Mouse (Mus musculus) gastrocnemius, postnatal 25 days (tissue): ENCODE measurements around the gene Dst. TPM values are rescaled to one million over a fixed set of nuclear protein-coding genes. Genes with fewer than 3 reads are reported as not detected.

Experiments
- DNase-seq: peaks from one replicate; pipeline ENCODE4 v3.0.0; 2022
- total RNA-seq, 2 experiments: library from RNA; stranded (reverse); gene quantifications; 1 replicate in 1 of 2; 2 replicates in 1 of 2; pipeline ENCODE4 v1.2.3; 2021

Dst gene
- total RNA-seq, 2 experiments from 2014 or later = 184 to 215 TPM

DNA sequence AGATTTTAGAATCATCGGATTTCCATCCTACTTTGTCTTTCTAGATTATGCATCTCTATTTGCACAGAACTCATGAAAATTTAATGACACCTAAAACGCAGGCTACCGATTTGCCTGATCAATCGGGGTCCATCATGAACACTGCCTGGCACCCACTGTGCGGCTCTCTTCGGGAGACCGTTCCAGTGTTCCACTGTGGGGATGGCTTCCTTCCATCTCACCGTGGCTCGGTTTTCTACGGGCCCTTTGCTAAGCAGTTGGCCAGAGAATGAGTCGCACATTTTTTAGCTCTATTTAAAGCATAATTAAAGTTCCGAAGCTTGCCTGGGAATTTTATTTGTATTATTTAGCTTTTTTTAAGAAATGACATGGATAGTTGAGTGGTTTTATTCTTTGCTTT lies 72.4 kb downstream of the Dst start:
- no peak for DNase-seq

DNA sequence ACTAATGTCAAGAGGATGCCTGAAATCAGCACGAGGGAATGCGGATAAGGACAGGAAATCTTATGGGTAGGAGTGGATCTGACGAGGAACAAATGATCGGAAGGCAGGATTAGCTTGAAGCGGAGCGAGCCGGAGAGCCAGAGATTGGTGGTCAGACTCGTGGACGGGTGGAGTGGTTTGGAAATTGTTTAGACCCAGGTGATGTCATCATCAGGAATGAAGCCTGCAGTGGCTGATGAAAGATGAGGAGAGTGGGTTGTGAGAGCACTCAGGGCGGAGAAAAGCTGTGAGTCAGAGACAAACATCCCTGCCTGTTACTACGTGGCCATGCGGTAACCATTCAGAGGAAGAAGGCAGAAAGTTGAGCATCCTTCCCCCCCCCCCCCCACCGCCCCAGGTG lies 81.6 kb downstream of the Dst start:
- DNase-seq = no peak

DNA sequence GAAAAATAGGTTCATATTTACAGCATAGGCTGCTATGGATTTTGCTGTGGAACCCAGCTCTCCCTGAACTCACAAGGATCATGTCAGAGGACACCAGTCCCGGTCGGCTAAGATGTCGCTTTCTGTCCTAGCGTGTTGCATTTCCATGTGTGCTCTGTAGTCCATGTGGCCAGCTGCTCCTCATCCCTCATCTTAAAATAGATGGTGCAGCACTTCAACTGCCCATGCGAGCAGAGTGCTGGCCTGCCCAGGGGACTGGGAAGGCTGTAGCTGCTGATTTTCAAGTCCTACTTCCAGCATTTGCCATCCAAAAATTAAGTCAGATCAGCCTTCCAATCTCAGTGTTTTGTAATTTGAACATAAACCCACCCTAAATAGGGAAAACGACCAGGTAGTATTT lies 83.0 kb downstream of the Dst start:
- no peak for DNase-seq

DNA sequence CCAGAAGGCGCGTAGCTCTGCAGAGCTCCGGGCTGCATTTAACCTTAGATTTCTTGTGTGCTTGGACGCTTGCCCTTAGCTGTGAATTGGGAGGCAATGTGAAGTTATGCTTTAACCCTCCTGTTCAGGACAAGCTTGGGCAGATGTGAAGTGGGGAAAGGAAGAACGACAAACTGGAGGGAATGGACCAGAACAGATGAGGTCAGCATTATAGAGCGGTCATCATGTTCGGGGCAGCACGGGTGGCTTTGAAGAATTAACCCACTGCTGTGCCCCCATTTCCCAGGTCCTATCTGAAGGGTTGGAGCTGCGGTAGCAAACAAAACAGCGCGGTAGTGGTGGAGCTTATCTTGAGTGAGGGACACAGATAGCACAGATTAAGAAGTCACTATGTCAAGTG lies 84.8 kb downstream of the Dst start:
- no peak for DNase-seq

DNA sequence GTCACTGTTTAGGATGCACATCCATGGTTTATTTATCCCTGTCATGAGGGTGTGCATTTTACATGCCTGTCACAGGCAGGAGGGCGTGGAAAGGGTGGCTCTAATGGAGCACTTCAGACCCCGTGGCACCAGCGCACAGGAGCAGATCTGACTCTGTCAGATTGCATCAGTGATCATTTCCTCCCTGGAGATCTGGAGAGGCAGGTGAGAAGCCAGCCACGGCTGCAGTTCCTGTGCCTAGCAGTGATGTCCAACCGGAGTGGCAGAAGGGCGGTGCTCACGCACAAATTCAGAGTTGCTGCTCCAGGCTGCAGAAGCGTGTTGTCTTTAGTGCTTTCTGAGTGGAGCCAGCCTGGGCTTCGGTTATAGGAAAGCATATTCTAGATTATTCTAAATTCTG lies 86.2 kb downstream of the Dst start:
- DNase-seq = no peak

DNA sequence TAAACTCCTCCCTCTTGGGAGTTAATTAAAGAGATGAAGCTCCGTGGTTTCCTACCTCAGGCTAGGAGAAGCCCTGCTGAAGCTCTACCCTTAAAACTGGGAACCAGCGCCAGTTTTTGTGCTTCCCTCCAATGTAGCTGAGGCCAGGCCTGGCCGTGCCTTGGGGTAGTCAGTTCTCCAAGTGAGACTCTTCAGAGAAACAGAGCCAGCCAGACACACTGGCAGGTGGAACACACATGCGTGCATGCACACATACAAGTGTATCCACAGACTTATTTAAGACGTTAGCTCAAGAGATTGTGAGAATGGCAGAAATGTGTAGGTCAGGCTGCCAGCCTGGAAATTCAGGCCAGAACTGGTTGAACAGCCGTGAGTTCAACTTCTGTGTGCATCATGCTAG lies 87.4 kb downstream of the Dst start:
- no peak for DNase-seq

DNA sequence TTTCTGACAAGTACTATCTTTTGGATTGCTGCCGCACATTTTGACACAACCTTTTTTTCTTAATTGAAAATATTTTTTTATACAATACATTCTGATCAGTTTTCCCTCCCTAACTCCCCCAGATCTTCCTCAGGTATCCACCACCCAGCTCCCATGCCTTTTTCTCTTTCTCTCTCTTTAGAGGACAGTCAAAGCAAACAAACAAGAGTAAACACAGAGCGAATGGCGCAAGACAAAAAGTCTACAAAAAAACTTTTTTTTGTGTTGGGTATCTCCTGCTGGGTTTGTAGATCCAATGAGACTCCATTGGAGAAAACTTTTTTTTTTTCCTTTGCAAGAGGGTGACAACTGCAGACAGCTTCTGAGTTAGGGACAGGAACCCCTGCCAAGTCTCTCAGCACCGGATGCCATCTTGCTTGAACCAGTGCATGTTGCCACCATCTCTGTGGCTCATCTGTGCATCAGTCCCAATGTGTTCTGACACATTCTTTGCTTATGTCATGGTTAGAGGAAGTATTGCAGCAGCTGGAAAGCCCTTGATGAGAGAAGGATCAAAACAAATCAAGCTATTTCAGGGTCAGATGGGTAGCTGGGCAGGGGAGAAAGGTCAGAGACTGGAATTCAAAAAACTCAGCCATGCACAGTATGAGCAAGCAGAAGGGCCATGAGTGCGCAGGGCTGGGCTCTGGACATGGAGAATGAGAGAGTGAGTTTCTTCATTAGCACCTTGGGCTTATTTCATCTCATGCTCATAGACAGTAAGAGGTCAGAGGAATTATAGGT lies 88.3 kb downstream of the Dst start:
- no peak for DNase-seq

DNA sequence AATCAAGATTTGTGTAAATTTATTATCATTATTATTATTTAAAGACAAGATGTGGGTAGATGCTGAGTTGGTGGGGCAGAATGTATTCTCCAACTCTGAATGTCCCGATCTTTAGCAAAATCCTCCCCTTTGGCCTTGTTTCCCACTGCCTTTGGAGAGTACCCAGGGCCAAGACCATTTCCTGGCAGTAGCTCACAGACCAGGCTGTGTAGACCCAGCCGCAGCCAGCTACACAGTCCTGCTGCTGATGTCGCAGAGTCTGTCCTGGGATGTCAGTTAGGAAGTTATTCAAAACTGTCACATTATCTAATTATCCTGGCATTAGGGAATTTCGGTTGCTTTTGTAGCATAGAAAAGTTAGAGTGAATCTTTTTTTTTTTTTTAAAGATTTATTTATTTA lies 94.3 kb downstream of the Dst start:
- DNase-seq = no peak

DNA sequence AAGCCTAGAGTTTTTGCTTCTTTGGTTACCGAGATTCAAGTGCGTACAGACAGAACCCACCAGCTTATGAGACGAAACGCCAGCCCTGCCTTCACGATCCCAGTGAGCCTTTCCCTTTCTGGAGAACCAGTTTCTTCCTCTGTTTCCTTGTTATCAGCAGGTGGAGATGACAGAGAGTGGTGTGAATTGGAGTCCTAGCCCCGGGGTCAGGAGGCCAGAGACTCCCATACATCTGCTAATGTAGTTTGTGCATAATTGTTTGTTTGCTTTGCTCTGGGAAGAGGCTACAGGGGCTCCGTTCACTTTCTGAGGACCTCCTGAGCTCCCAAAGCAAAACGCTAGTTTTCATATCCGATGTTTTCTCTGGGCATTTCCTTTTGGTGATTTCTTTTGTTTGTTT lies 94.9 kb downstream of the Dst start:
- DNase-seq = no peak

DNA sequence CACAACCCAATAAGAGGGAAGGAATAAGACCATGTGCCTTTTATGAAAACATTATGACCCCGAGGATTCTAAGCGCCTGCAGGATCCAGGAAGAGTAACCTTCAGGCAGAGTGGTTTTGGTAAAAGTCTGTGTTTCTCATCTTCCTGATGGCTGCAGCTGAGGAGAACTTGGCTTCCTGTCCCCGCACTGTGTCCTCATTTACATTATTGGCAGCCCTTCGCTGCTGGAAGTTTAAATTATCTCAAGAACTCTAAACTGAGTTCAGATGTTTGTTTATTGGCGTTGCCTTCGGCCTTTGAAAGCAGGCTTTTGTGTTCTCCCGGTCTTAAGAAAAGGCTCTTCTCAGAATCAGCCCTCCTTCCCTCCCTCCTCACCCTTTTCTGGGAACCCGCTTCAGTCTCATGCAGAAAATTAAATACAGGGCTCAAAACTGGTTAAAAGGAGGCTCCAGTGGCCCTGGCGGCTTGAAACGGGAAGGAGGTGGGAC lies 97.3 kb downstream of the Dst start:
- DNase-seq = peak; percentile 8

DNA sequence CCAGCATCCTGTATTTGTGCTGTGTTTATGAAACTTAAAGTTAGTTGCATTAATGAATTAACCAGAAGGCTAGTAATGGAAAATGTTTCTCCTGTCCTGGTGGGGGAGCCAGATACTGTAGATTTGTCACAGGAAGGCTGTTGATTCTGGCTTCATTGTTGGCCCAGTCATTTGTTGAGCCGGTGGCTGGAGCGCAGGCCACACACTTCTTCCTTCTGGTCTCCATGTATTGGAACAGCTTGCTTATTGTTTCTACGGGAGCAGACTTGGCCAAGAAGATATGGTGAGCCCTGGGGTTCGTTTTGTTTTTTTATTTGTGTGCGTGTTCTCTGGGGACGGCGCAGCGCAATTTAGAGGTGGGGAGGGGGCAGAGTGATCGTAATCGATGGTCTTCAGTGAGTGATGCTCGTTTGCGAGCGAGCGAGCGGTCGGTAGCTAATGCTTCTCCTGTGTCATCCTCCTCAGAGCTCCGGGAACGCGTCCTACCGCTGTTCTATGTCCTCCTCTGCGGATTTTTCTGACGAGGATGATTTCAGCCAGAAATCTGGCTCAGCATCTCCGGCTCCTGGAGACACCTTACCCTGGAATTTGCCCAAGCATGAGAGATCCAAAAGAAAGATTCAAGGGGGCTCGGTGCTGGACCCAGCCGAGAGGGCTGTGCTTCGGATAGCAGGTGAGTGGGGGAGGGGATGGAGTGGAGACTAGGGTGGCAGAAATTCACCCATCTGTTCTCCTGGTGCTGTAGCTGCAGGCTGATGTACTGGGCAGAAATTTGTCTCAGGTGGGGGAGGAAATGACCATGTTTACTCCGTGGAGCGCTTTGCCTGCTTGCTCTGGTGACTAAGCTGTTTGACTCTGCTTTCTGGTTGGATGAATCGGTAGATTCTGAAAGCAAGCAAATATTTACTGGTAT lies 98.0 kb downstream of the Dst start:
- DNase-seq = peak; percentile 70

DNA sequence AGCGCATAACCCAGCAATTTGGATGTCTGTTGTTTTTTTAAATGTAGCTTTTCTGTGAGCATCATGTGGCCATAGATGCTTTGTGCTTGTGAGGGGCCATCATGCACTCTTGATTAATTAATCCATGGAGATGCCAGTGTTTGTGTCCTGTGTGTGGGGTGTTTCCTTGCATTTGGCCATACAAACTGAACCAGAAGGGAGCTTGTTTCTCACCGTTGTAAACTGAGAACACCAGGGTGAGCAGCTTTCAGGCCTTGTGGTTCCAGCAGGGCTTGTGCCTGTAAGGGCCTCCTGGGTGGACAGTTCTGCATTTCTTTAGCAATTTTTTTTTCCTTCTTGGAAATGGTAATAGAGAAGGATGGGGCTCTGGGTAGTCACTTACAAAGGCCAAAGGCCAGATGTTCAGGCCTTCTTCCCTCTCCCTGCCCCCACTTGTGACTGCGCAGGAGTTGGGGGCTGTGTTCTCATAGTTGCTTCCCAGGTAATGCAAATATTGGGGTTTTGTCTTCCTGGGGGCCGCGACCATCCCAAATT lies 98.9 kb downstream of the Dst start:
- no peak for DNase-seq

DNA sequence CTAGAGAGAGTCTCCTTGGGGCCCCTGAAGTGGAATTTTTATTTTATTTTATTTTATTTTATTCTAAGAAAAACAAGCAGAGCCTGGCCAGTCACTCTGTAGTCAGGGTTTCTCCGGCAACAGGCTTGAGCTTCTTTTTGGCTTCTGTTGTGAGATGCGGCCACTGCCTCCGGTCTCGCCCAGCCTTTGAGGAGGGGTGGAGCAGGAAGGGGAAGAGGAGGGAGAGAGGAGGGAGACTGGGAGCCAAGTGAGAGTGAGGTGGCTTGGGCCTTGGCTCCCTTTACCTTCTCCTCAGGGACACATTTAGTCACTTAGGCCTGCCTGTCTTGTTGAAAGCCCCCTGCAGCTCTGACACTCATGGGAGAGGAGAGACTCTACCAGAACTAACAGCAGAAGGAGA lies 99.4 kb downstream of the Dst start:
- DNase-seq = peak; percentile 37

DNA sequence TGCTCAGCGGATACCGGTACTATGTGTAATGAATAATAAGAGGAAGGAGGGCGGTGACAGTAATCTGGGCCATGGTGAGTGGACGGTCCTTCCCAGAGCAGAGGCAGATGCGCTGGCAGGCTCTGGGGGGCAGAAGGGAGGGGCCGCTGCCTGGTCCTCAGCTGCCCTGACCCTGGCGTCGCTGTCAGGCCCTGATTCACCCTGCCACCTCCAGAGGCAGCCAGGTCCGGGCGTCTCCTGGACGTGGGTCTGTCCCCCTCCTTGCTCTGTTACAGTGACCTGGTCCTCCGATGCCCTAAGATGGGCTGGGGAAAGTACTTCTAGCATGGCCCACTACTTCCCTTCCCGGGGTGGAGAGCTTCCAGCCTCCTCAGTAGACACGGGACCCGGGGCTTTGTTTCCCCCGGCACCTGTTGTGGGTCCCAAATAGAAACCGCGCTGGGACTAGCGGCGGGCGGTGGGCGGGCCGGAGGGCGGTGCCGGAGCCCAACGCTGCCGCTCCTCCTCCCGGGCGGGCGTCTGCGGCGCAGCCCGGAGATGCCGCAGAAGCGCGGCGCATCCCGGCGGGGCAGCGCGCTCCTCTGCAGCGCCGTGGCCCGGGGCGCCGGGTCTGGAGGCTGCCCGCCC lies 103.1 kb downstream of the Dst start:
- DNase-seq = peak; percentile 85

DNA sequence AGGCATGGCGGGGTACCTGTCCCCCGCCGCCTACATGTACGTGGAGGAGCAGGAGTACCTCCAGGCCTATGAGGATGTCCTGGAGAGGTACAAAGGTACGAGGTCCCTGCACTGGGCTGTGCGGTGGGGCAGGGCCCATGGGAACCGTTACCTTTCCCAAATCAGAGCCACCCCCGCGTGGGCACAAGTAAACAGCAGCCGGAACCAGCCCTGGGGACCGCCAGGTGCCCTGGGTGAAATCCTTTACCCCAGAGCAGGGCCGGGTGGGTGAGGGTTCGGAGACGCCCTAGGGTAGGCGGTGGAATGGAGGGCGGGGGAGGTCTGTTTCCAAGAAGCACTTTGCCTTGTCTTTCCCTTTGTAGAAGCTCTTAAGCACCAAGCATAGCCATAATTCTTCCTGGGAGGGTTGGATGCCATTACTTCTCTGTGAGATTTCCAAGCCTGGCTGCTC lies 103.8 kb downstream of the Dst start:
- peak; percentile 27 for DNase-seq

DNA sequence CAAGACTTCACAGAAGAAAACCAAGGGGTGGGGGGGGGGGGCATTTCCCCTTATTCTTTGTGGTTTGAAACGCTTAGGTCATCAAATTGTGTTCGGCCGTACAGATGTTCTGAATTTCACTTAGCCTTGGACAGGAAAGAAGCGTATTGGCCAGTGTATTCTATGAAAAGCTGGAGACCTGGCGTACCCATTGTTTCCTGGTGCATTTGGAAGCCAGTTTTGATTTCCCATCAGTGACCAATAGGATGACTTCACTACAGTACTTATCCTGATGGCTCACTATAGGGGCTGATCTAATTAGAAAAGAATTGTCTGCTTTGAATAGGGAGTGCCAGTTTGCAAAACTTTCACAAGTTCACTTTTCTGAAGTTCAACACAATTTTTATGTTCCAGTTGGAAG lies 105.5 kb downstream of the Dst start:
- DNase-seq = no peak

DNA sequence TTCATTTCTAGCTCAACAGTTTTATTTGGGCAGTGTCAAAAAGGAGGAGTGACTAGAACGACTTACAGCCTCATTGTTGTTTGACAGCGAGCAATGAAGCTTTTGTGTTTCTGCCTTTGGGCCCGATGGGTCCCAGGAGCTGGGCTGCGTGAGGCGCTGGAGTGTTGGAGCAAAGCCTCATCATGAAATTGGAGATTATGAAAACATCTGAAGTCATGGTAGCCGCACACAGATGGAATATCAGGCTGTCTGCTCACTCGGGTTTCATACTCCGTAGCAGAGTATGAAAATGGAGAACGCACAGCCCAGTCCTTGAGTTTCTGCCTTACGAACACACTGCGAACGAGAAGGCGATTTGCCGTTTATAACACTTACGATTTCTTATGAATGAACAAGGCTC lies 108.8 kb downstream of the Dst start:
- peak; percentile 32 for DNase-seq

DNA sequence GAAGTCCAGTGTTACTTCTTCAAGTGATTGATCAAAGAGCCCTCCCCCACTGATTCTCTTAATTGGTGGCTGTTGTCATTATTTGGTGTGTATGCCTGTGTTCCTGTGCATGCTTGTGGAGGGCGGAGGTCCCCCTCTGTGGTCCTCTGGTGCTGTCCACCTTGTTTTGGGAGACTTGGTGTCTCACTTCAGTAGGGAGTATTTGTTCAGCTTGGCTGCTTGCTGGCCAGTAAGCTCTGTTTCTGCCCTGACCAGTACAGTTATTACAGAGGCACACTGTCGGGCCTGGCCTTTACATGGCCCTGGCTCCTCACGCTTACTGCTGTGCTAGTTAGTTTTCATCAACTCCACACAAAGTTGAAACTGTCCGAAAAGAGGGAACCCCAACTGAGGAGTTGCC lies 109.3 kb downstream of the Dst start:
- no peak for DNase-seq

DNA sequence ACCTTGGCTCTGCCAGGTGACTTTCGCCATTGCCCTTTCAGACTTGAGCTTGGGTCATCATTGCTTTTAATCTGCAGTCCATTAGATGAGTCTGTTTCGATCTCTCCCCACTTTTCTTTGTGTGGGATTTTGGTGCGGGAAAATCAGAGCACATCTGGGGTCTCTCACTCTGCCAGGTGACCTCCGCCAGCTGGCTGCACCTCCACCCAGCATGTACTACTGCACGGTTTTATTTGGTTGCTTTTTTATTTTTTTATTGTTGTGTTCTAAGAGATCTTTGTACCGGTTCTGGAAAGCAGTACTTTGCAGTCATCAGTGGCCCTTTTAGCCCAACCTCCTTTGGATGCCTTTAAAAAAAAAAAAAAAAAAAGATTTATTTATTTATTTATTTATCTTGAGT lies 112.6 kb downstream of the Dst start:
- no peak for DNase-seq

DNA sequence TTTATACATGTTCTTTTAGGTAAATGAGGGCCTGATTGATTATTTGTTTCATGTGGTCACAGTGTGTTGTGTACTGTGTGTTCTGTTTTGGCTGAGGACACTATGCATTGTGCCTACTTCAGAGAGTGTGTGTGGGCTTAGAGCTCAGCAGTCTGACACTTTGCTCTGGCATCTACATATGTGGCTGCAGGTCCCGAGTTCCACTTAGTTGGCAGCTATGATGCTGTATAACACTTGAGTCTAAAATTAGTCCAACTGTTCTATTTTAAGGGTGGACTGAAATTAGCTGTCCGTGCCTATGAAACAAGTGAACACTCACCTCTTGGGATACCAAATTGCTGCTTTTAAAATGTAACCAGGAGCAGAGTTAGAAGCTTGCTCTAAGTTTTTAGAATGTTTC lies 113.5 kb downstream of the Dst start:
- no peak for DNase-seq

DNA sequence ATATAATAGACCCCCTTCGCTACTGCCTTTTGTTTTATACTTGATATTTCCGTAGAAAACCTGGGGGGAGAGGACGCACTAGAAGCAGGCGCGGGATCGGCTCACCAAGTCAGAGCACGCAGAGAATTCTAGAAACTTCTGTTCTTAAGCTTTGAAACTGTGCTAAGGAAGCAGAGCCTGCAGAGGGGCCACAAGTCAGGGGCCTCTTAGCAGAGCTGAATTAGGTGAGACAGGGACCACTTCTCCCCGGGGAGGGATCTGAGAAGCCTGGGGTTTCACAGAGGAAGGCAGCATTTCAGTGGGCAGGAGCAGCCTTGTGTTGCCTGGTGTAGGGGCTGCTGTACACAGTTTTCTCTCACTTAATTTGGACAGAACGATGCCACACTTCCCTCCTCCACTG lies 115.1 kb downstream of the Dst start:
- no peak for DNase-seq

DNA sequence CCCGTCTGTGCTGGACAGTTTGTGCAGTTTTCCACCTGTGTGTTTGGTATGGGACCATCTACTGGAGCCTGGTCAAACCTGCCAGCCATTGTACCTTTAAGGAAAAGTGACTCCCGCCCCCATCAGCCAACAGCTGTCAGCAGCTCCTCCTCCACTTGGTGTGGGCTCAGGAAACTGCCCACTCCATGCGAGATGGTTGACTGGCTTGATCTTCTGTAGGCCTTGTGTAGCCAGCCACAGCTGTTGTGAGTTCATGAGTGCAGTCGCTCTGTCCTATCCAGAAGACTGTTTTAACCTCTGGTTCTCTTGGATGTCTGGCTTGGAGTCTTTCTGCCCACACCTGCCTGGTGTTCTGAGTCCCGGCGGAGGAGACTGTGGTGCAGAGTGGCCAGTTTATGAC lies 117.9 kb downstream of the Dst start:
- no peak for DNase-seq

DNA sequence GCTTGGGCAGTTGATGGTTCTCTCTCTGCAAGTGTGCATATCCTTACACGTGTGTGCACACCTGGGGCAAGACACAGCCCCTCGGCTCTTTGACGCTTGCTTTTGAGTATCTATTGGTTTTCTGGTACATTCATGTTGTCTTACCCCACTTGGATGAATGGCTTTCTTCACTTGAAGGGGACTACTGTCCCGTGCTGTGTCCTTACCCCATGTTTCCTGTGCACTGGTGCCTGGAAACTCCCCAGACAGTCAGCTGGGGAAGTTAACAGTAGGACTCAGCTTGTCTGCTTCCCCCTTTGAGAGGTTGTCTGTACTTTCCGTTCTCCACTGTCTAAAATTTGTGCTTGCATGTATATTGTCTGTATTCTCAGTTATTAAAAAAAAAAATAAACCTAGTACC lies 120.7 kb downstream of the Dst start:
- DNase-seq = no peak
